Mouse (Mus musculus): Measurements from ENCODE around the gene Crtc2.
"Not testable (repeated sequence)": the region's sequence is repeated elsewhere in the genome, so short reads cannot be mapped to it uniquely, and the experiment has no call there.

Gene Crtc2

DNA sequence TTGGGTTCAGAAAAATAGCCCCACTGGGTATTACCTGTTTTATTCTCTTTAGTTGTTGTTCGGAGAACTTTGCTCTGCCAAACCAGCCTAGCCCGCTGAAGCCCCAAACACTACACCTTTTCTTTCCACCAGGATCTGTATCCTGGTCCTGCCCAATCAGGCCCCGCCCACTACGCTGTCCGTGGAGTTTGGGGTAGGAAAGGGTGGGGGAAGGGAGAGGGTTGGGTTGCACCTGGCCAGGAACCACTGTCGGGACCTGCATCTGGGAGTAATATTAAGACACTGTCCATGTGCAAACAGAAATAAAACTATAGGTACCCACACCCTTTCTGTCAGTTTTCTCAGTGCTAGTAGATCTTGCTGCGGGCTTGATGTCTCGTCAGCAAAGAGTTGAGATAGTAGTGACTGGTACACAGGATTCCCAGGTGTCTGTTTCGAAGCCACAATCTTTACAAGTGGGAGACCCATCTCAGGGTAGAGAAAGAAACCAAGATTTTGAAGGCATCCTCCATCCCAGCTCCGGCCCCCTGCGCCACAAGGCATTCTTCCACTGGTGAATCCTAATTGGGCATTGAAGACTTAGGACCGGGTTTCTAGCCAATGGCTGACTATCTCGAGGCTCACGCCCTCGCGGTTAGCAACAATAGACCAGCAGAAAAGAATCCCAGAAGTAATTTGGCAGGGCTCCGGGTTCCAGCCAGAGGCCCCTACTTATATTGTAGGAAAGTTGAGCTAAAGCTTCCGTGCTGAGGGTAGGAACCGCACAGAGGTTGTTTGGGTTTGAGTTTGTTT, 10.8 kb upstream of the Crtc2 start, which contains the start of gene Creb3l4:
TSS of gene Creb3l4 (minus strand) at position 529 of the 792 bp plus-strand sequence.
- no peak for DNase-seq (ENCODE audit: low spot score in 2 of 2)

DNA sequence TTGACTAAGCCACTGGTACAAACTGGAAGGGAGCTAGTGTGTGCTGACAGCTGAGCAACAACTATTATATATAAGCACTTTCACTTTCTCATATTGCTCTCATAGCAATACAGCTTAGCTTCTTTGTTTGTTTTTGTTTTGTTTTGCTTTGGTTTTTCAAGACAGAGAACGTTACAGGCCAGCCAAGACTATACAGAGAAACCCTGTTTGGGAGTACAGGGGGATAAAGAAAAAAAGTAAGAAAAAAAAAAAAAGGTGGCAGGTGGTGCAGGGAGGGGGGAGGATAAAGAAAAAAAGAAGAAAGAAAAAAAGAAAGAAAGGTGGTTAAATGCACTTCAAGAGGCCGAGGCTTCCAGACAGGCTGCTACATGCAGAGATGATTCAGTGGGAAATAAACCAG, 8.6 kb upstream of the Crtc2 start:
- DNase-seq (ENCODE audit: low spot score in 2 of 2), result no peak

DNA sequence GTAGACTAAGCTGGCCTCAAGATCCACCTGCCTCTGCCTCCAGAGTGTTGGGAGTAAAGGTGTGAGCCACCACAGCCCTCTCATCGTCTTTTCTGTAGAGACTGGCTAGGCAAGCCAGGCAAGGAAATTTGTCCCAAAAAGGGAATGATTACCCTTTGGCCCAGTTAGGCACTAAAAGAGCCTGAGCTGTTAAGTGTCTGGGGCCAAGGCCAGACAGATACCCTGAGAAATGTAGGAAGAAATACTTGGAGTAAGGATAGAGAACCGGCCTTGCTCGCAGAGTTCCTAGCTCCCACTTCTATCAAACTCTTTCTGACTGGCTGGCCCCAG, 6.4 kb upstream of the Crtc2 start:
- DNase-seq (ENCODE audit: low spot score in 2 of 2), result no peak

DNA sequence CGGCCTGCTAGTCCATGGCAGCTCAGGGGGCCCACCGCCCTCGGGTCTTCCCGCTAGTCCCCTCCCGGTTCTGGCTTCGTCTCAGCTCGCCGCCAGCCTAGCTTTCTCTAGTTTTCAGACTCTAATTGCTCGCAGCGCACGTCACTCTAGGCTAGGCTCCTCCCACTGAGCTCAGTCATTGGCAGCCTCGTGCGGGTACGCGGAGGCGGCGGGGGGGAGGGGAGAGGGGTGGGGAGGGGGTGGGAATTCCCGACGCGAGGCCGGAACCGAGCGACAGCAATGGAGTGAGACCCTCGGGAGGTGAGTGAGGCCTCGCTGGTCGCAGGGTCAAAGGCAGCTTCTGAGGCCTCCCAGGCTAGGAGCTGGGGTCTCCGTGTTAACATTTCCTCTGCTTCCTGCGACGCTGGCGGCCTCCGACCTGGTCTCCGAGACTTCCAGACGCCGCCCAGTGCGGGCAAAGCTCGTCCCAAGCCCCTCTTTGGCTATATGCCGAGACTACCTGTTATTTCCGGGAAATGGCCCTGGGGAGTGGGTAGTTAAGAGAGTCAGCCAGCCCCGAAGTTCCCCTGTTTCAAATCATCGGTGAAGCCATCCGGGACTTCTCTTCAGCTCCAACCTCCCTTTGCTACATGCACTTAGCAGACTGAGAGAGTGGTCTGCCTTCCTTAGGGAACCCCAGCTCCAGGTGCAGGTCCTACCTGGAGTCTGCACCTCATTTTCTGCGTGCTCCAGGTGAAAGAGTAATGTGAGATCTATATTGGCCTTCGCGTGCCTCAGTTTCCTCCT, 5.8 kb upstream of the Crtc2 start, which contains the start of gene Slc39a1:
TSS of gene Slc39a1 (plus strand) at position 213 of the 786 bp plus-strand sequence.
- peak; percentile 78 to 83 for DNase-seq (ENCODE audit: low spot score in 2 of 2)

DNA sequence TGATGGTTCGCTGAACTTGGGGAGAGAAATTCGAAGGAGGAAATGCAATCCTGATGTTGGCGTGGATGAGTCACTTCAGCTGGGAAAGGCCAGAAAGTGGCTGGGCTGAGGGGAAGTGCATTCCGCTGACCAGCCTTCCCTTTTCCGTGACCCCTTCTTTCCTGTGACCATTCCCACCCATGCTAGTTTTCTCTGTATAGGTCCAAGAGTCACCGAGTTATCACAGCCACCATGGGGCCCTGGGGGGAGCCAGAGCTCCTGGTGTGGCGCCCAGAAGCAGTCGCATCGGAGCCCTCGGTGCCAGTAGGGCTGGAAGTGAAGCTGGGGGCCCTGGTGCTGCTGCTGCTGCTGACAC, 5.2 kb upstream of the Crtc2 start:
- DNase-seq (ENCODE audit: low spot score in 2 of 2), result no peak

DNA sequence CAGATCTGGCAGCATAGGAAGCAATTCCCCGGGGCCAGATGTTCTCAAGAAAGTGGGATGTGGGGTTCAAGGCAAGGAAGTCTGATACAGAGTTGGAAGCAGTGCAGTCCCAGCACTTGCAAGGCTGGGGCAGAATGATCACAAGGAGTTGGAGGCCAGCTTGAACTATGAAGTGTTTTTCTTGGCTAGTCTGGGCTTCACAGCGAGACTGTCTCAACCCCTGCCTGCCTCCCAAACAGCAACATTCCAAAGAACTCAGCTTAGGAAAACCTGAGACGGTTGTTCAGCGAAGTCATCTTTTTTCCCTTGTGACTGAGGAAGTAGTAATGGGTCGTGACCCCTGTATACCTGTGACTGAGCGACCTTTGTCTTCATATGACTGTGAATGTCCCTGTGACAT, 3.2 kb upstream of the Crtc2 start:
- DNase-seq (ENCODE audit: low spot score in 2 of 2), result no peak

DNA sequence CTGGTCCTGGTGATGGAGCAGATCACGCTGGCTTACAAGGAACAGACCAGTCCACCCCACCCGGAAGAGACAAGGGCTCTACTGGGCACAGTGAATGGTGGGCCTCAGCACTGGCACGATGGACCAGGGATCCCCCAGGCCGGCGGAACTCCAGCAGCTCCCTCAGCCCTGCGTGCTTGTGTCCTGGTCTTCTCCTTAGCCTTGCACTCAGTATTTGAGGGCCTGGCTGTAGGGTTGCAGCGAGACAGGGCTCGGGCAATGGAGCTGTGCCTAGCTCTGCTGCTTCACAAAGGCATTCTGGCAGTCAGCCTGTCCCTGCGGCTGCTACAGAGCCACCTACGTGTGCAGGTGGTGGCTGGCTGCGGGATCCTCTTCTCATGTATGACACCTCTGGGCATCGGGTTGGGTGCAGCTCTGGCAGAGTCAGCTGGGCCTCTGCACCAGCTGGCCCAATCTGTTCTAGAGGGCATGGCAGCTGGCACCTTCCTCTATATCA, 2.2 kb upstream of the Crtc2 start:
- DNase-seq (ENCODE audit: low spot score in 2 of 2), result not testable (repeated sequence)

DNA sequence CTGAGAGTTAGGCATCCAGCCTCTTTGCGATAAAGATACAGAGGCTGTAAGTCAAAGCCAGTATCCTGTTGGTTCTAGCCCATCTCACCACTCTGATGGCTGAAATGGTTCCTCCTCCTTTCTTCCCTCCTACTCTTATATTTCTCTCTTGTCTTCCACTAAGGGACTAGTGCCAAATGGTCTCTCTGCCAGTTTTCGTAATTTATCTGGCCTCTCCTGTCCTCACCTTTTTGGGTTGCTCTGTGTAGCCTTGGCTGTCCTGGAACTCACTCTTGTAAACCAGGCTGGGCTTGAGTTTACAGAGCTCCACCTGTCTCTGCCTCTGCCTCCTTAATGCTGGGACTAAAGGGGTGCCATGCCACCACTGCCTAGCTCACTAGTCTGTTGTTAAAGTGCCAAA, 1.3 kb upstream of the Crtc2 start:
- DNase-seq (ENCODE audit: low spot score in 2 of 2), result not testable (repeated sequence)

DNA sequence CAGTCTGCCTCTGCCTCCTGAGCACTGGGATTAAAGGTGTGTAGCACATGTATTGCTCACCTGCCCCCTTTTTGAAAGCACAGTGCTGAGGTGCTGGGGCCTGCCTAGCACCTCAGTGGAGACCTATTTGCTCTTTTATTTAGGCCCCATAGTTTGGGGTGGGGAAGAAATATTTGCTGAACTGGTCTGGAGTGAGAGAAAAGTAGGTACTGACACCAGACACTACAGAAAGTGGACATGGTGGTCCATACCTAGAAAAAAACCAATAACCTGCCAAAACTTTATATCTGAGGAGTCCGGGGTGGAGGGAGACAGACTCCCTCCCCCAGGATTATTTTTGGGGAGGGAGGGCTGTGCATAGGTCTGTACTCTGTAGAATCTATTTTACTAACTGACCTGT, 789 bp upstream of the Crtc2 start:
- DNase-seq (ENCODE audit: low spot score in 2 of 2), result not testable (repeated sequence)

DNA sequence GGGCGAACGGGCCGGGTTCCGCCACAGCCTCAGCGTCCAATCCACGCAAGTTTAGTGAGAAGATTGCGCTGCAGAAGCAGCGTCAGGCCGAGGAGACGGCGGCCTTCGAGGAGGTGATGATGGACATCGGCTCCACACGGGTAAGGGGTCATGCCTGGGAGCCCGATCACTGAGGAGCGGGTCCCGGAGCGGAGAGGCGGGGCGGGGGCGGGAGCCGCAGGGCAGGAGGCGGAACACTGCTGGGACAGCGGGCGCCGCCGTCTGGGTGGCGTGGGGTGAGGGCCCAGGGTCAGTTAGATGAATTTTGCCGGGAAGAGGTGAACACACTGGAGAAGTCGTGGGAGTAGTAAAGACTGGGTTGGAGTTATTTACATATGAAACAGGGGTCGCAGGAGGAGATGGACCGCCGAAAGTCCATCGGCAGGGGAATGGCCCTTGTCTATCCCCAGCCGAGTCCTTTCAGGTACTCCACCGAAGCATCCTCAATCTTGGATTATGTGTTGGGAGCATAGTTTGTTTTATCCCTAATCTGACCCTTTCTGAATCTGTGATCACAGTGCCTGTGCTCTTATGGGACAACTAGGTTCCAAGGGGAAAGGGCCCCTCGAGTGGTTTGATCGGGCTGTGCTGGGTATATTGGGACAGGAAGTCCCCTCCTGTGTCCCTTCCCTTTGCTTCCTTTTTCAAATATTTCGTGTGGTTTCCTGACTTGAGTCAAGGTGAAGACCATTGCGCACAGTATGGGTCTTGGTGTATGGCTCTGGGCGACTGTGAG, 643 bp downstream of the Crtc2 start:
- no peak for DNase-seq (ENCODE audit: low spot score in 2 of 2)

DNA sequence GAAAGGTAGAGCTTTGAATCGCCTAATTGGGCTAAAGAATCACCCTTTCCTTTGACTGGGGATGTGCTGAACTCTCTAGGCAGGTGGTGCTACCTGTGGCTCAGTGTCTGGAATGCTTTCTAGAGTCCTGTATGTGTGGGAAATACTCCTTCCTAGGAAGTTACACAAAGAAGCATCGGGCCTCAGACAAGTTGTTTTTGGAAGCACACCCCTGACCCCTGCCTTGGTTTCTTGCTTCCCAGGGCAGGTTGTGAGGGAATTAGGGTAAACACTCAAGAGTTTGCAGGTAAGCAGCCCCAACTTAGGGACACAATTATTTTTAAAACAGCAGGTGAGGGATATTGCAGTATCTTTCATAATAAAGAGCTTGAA, 1.2 kb downstream of the Crtc2 start:
- DNase-seq (ENCODE audit: low spot score in 2 of 2), result no peak

DNA sequence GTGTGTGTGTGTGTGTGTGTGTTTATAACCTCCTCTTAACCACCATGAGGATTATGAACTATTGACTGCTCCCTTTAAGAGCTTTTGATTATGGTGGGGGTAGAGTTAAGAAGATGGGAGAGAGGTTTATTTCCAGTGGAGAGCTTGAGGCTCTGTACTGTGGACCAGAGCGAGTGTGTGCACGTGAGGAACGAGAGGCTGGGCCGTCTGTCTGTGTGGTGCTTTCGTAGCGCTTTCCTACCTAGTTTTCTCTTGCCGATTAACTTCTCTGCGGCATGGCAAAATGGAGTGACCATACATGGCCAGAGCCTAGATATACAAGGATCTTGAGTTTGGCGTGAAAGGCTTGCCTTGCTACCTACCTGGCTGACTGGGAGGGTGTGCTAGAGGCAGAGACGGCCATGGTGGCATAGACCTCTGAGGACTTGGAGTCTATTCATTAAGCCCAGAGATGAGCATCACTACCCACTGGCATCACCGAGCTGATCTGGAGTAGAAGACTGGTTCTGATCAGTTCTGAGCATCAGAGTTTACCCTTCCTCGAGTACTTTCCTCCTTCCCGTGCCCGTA, 1.9 kb downstream of the Crtc2 start:
- DNase-seq (ENCODE audit: low spot score in 2 of 2), result no peak

DNA sequence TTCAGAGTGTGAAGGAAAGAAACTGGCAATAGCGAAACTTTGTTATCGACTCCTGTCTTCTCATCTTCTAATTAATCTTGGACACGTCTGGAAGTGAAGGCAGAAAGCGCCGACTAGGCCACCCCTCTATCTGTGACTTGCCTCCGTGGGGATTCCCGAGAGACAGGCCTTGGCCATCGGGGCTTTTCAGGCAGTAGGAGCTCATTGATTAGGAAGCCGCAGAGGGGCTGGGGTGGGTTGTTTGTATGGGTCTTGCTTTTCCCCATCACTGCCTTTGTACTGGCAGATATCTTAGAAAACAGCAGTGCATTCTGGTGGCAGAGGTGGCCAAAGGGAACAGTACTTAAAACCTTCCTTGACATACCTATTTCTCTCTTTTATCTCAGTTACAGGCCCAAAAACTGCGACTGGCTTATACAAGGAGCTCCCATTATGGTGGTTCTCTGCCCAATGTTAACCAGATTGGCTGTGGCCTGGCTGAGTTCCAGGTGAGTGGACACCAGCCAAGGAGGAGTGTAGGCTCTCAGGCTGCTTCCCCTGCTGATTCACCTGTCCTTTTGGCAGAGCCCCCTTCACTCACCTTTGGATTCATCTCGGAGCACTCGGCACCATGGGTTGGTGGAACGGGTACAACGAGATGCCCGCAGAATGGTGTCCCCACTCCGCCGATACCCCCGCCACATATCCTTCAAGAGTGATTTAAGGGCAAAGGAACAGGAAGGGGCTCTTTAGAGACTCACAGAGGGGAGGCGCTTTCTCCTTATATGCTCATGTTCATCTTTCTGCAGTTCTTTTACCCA, 3.0 kb downstream of the Crtc2 start:
- no peak for DNase-seq (ENCODE audit: low spot score in 2 of 2)

DNA sequence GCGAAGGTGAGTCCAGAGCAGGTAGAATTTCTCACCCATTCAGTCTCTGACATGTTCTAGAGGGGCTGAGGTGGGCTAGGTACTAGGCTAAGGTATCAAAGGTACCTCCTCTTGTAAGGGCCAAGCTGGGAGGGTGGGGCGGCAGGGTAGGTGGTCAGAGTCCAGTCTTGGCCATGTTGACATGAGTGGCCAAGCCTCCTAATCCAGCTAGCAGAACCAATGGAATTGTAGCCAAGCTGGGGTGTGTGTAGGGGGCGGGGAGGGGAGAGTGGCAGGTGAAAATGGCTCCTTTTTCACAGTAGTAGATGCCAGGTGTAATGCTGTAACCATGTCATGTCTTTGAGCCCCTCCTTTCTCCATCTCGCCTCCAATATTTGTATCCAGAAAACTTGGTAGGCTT, 4.6 kb downstream of the Crtc2 start:
- no peak for DNase-seq (ENCODE audit: low spot score in 2 of 2)

DNA sequence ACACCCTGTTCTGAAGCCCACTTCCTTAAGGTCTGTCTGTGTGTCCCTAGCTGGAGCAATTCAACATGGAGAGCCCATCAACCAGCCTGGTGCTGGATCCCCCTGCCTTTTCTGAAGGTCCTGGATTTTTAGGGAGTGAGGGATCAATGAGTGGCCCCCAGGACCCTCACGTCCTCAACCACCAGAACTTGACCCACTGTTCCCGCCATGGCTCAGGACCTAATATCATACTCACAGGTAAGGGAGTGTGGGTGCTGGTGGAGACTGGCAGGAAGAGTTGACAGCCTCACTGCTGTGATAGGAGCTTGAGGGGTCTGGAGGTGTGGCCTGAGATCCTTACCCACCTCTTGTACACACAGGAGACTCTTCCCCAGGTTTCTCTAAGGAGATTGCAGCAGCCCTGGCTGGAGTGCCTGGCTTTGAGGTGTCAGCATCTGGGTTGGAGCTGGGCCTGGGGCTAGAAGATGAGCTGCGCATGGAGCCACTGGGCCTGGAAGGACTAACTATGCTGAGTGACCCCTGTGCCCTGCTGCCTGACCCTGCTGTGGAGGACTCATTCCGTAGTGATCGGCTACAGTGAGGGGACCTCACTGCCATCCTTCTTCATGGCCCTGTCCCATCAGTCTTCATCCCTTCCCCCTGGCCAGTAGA, 9.3 kb downstream of the Crtc2 start:
- DNase-seq (ENCODE audit: low spot score in 2 of 2), result no peak

DNA sequence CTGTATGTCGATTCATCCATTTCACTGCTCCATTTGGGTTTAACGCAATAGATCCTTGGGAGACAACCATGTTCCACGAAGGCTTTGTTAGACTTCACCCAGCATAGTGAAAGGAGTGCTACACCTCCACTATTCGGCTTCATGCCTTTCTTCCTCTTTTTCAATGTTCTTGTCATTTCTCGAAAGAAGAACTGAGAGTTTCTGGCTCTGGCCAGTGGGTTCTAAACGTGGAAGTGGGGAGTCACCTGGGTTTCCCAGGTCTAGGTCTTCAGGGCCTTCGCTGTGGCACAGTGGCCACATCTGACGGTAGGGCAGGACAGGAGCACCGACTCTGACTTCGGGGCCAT, 10.7 kb downstream of the Crtc2 start:
- no peak for DNase-seq (ENCODE audit: low spot score in 2 of 2)

DNA sequence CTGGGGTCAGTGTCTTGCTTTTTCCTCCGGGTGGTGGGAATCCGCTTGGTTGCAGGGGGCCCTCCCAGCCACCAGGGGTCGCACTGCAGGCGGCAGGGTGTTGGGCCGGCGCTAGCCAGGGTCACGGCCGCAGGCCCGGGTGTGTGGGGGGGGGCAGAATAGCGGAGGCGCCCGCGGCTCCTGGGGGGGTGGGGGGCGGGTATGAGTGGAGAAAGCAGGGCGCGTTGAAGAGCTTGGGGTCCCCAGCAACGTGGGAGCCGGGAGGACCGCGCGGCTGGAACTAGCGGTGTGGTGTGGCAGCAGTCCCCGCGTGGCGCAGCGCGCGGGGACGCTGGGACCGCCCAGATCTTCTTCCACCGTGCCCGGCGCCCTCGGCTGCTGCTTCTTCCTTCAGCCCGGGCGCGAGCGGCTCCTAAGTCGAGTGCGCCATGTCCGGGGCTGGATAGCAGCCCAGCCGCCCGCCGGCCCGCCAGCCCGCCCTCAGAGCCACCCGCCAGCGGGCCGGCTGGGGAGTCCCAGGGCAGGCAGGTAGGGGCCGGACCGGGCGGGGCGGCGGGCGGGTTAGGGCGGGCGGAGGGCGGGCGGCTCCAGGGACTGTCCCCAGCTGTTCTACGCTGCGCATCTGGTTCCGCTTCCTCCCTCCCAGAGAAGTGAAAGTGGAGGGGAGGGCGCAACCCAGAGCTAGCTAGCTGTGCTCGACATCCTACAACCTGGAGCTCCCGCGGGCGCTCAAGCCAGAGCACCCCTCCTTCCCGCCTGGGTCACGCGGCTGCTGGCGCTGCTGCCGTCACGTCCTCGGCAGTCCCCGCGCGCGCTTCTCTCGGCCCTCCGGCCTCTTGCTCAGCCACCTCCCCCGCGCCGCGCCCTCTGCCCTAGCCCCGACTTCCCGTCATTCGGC, 11.3 kb downstream of the Crtc2 start, which contains the start of gene Dennd4b:
TSS of gene Dennd4b (plus strand) at position 152 of the 898 bp plus-strand sequence.
- peak; percentile 81 to 83 for DNase-seq (ENCODE audit: low spot score in 2 of 2)

DNA sequence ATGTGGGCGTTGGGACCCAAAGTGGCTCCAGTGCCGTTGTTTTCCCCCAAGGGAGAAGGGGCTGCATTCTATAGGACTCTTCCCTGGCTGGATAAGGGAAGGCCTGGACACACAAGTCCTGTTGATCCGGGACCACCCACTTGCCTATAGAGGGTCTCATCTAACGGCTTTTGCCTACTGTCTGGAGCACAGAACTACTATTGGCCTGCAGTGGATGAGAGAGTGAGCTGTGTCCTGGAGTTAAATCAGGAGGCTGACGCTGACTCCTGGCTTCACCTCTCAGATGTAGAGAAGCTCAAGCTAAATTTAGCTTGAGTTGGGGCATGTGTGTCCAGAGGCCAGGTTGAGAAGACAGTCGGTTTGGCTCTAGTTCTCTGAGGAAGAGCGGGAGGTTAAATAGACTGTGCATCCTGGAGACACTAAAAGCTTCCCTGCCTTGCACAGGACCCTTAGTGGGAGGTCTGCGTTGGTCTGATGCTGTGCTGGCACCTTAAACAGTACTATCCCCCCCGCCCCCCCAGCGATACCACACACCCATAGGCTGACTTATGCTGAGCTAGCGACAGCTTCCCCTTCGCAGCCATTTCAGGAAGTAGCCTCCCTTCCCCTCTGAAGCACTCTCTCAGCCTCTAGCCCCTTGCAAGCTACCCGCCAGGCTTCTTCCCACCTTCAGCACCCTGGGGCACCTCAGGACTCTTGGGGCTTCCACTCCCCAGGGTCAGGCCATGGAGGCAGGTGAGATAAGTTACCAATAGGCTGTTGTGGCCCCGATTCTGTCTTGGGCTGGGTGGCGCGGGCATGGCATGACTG, 12.2 kb downstream of the Crtc2 start:
- no peak for DNase-seq (ENCODE audit: low spot score in 2 of 2)
